Mouse (Mus musculus) kidney, postnatal 0 days (tissue): ENCODE measurements around the gene Ceacam16. TPM values are rescaled to one million over a fixed set of nuclear protein-coding genes. Genes with fewer than 3 reads are reported as not detected.

ENCODE experiments used
- ATAC-seq: fragments of 200-750 bp; cut with Nextera tagmentation; replicated peaks from 2 replicates; pipeline ENCODE4 v1.8.0; 2017; ENCODE audit warnings: low read depth, moderate number of reproducible peaks, moderate TSS enrichment, moderate library complexity; ENCODE audit not compliant: low FRiP score
- DNase-seq: peaks from one replicate; pipeline ENCODE4 v3.0.0-alpha.2; 2016; ENCODE audit warnings: low spot score
- H3K27ac ChIP-seq: fragments of 300-500 bp; sonication (generic); 2 replicates; pipeline ENCODE4 v1.5.1; 2014; ENCODE audit warnings: mild to moderate bottlenecking
- H3K27me3 ChIP-seq: fragments of 300-500 bp; sonication (generic); 2 replicates; pipeline ENCODE4 v1.6.1; 2014; ENCODE audit warnings: low read length, mixed read lengths; ENCODE audit not compliant: insufficient read depth
- H3K36me3 ChIP-seq: fragments of 300-500 bp; sonication (generic); 2 replicates; pipeline ENCODE4 v1.6.1; 2014; ENCODE audit warnings: low read length, mixed read lengths; ENCODE audit not compliant: insufficient read depth
- H3K4me1 ChIP-seq: fragments of 300-500 bp; sonication (generic); replicated peaks from 2 replicates; pipeline ENCODE4 v1.6.1; 2014; ENCODE audit warnings: antibody characterized with exemption, low read length, mixed read lengths; ENCODE audit not compliant: insufficient read depth
- H3K4me2 ChIP-seq: fragments of 300-500 bp; sonication (generic); 2 replicates; pipeline ENCODE4 v1.6.1; 2014; ENCODE audit warnings: mild to moderate bottlenecking, low read length, moderate library complexity, mixed read lengths
- H3K4me3 ChIP-seq: fragments of 300-500 bp; sonication (generic); replicated peaks from 2 replicates; pipeline ENCODE4 v1.5.1; 2014; ENCODE audit warnings: low read depth, low read length
- H3K9ac ChIP-seq: fragments of 300-500 bp; sonication (generic); 2 replicates; pipeline ENCODE4 v1.6.1; 2014; ENCODE audit warnings: low read depth, low read length
- H3K9me3 ChIP-seq: fragments of 300-500 bp; sonication (generic); replicated peaks from 2 replicates; pipeline ENCODE4 v1.6.1; 2016; ENCODE audit warnings: low read length, inconsistent platforms, mixed read lengths
- CTCF ChIP-seq: IDR thresholded peaks from 2 replicates; pipeline ENCODE4 v1.5.1; 2016; ENCODE audit warnings: antibody characterized with exemption, low read depth, mild to moderate bottlenecking, moderate library complexity
- WGBS: fragments of 180-500 bp; shearing (Covaris S2); extraction: QIAGEN DNeasy Blood & Tissue Kit; methylation state at CpG from one replicate; pipeline ENCODE4 v1.1.7; 2014; 5-methylcytosine and 5-hydroxymethylcytosine counted together
- polyA plus RNA-seq: library from polyadenylated mRNA; unstranded; fragments of >200 nt; fragmentation: Nextera tagmentation; extraction: Ambion mirVana; gene quantifications from 2 replicates; pipeline ENCODE4 v1.2.1, GENCODE M21; 2015

Gene Ceacam16
- polyA plus RNA-seq, 1 experiment from 2014 or later, result not detected

GRCm38 (mm10) chr7:19836843-19837242 is 24.3 kb downstream of the Ceacam16 start:
- no peaks in the 10 kb centered on the region for H3K9me3 ChIP-seq
- WGBS, result 66% methylated on average over 3 of the region's 3 CpGs
- no peak overlapping the region for H3K9ac ChIP-seq
- no peak overlapping the region for H3K27ac ChIP-seq
- no peaks in the 10 kb centered on the region for H3K27me3 ChIP-seq
- no peaks in the 10 kb centered on the region for H3K36me3 ChIP-seq
- TF ChIP-seq CTCF, result no peak
- no peak overlapping the region for H3K4me2 ChIP-seq
- ATAC-seq (no peak), DNase-seq (no peak)
- H3K4me1 ChIP-seq, result no peaks in the 10 kb centered on the region
- no peak overlapping the region for H3K4me3 ChIP-seq

GRCm38 (mm10) chr7:19834055-19834454 is 27.0 kb downstream of the Ceacam16 start:
- ATAC-seq, result no peak
- H3K4me1 ChIP-seq, result peaks cover 6% of the 10 kb centered on the region
- 65% methylated on average over 3 of the region's 3 CpGs for WGBS
- H3K4me2 ChIP-seq, result no peak overlapping the region
- no peaks in the 10 kb centered on the region for H3K36me3 ChIP-seq
- peak; percentile 28; the same call in 1 of the 2 replicates for TF ChIP-seq CTCF
- no peaks in the 10 kb centered on the region for H3K9me3 ChIP-seq
- no peak overlapping the region for H3K9ac ChIP-seq
- H3K27me3 ChIP-seq, result no peaks in the 10 kb centered on the region
- H3K27ac ChIP-seq, result no peak overlapping the region
- no peak overlapping the region for H3K4me3 ChIP-seq
- no peak for DNase-seq

DNA sequence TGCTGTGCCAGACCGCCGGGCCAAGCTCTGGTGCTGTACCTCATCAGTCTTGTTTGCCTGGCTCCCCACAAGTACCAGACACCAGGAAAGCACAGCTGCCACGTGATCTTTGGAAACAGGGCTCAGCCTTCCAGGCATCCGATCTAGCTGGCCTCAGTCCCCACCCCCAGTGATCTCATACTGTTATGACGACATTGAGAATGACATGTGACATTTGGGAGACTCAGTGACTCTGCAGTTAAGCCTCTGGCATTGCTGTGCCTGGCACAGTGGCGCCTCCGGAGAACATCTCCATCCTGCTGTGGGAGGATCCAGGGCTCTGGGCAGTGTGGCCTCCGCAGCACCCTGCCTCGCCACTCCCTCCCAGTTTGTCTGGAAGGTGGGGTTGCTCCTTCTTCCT is 29.3 kb downstream of the Ceacam16 start:
- H3K27me3 ChIP-seq, result no peaks in the 10 kb centered on the region
- H3K4me3 ChIP-seq, result no peak overlapping the region
- H3K27ac ChIP-seq, result no peak overlapping the region
- DNase-seq, result no peak
- H3K4me1 ChIP-seq, result peaks cover 6% of the 10 kb centered on the region
- H3K4me2 ChIP-seq, result no peak overlapping the region
- ATAC-seq, result no peak
- no peak for TF ChIP-seq CTCF
- H3K9me3 ChIP-seq, result no peaks in the 10 kb centered on the region
- WGBS, result 49% methylated on average over 9 of the region's 9 CpGs
- no peak overlapping the region for H3K9ac ChIP-seq
- no peaks in the 10 kb centered on the region for H3K36me3 ChIP-seq

- DNase-seq, result peak; percentile 39
These were observed 30.4 kb downstream of the Ceacam16 start for GRCm38 (mm10) chr7:19830682-19831156.

GRCm38 (mm10) chr7:19829694-19830093 is 31.4 kb downstream of the Ceacam16 start:
- Histone ChIP-seq H3K4me2 (no peak overlapping the region), H3K27me3 (no peaks in the 10 kb centered on the region), H3K36me3 (no peaks in the 10 kb centered on the region), H3K4me1 (peaks cover 6% of the 10 kb centered on the region), H3K9me3 (no peaks in the 10 kb centered on the region), H3K4me3 (no peak overlapping the region), H3K27ac (no peak overlapping the region), H3K9ac (no peak overlapping the region)
- no peak for TF ChIP-seq CTCF
- DNase-seq, result no peak
- WGBS, result 83% methylated on average over 3 of the region's 3 CpGs
- no peak for ATAC-seq

More at GRCm38 (mm10) chr7:19830682-19831156, 30.4 kb downstream of the Ceacam16 start:
- H3K27ac ChIP-seq, result no peak overlapping the region
- H3K27me3 ChIP-seq, result no peaks in the 10 kb centered on the region
- TF ChIP-seq CTCF, result no peak
- 26% methylated on average over 12 of the region's 13 CpGs for WGBS
- H3K4me3 ChIP-seq, result no peak overlapping the region
- H3K4me1 ChIP-seq, result peaks cover 6% of the 10 kb centered on the region
- ATAC-seq, result peak; percentile 69
- 0 out of 2 replicates have a peak overlapping the region, but pooled peaks have one; percentile 27 for H3K9ac ChIP-seq
- H3K4me2 ChIP-seq, result no peak overlapping the region
- H3K9me3 ChIP-seq, result no peaks in the 10 kb centered on the region
- no peaks in the 10 kb centered on the region for H3K36me3 ChIP-seq

DNA sequence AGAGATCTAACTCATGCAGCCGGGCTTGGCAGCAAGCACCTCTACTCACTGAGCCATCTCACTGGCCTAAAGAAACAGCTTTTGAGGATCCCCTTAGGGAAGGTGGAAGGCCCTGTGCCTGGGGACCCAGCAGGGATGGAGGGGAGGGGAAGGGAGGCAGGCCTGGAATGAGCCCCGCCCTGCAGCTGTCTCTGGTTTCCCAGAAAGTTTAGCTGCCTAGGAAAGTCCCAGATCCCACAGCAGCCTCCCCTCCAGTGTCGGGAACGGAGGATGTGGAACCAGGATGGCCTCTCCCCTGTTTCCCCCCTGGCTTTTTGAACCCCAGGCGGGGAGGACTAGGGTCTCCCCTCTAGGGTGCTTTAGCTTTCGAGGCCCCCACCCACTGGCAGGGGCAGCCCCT is 34.3 kb downstream of the Ceacam16 start:
- H3K9me3 ChIP-seq, result no peaks in the 10 kb centered on the region
- no peak for ATAC-seq
- H3K4me1 ChIP-seq, result peaks cover 26% of the 10 kb centered on the region
- H3K27me3 ChIP-seq, result no peaks in the 10 kb centered on the region
- no peak overlapping the region for H3K4me2 ChIP-seq
- 49% methylated on average over 5 of the region's 6 CpGs for WGBS
- no peaks in the 10 kb centered on the region for H3K36me3 ChIP-seq
- no peak for TF ChIP-seq CTCF
- H3K4me3 ChIP-seq, result no peak overlapping the region
- H3K27ac ChIP-seq, result no peak overlapping the region
- H3K9ac ChIP-seq, result no peak overlapping the region
- DNase-seq, result peak; percentile 15
